Mouse (Mus musculus) fibroblast of lung, adult 2 months (primary cell): ENCODE results near the gene Nwd2.

Experiments used
- DNase-seq: peaks from one replicate; pipeline ENCODE4 v3.0.0-alpha.2; 2011; ENCODE audit warnings: low read depth

The Nwd2 gene

DNA sequence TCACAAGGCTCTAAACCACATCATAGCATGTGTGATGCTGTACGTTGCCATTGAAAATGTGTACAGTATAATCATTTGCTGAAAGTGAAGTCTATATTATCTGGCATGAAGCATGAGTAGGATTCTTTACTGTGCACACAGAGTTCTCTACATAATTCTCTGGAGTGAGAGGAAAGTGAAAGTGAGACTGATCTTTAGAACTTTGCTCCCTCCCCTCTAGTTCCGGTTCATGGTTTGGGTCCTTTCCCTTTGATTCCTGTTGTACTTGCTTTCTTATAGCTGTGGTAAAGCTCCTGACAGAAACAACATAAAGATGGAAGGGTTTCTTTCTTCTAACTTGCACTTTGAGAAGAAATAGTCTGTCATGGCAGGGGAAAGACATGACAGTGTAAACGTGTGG, 107.0 kb downstream of the Nwd2 start:
- no peak for DNase-seq

DNA sequence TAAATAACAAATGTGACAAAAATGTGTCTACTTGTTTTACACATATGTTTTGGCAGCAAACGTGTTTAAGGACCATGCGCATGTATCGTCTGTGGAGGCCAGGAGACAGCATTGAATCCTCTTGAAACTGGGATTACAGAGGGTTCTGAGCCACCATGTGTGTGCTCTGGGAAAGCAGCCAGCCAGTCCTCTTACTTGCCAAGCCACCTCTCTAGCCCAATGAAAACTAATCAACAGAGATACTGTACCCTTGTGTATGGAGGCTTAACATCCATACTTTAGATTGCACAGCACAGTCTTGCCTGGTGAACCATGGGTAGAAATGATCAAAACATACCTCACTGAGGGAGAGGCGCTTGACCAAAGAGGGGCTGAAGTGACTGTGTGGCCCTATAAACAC, 117.0 kb downstream of the Nwd2 start:
- no peak for DNase-seq

DNA sequence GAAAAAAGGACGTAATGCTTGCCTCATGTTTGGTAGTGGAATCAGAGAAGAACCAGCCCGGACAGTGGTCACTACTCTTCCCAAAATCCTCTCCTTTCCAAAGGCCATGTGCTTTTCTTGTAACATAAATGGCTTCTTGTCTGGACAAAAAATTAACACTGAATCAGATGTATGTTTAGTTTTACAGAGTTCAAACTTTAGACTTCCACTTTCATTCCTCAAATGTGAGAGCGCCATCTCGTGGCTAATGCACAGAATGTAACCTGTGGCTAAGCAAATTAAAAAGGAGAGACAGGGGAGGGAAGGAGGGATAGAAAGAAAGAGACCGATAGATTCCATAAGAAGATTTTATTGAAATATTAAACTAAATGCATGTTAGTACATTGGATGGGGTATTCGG, 117.8 kb downstream of the Nwd2 start:
- no peak for DNase-seq

DNA sequence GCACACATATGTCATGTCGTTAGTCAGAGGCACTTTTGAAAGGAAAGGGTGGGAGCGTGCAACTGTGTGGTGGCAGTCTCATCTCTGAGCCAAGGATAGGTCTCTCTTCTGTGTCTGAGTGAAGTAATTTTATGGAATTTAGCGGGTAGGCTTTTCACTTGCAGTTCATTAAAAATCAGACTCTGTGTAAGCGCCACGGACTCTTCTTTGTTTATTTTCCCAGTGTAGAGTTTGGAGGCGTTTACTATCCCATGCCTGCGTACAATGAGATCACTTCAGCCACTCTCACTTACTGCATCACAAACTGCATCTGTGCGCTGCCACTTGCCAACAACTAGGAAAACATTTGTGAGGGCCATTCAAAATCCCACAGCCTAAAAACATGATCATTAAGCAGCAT, 118.6 kb downstream of the Nwd2 start:
- no peak for DNase-seq

DNA sequence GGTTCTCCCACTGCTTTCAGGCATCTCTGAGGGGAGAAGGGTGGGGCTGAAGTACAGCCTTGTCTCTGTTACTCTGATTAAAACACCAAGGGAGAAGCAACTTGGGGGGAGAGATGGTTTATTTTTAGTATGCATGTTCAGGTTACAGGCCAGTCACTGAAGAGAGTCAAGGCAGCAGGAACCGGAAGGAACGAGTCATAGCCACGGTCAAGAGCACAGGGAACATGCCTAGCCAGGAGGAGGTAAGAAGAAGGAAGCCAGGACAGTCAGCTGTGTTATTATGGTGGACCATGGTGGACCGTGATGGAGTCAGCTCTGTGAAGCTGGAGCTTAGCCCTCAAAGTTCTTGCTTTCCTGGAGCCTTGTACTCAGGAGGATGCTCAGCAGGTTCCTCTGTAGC, 119.3 kb downstream of the Nwd2 start:
- DNase-seq = no peak

DNA sequence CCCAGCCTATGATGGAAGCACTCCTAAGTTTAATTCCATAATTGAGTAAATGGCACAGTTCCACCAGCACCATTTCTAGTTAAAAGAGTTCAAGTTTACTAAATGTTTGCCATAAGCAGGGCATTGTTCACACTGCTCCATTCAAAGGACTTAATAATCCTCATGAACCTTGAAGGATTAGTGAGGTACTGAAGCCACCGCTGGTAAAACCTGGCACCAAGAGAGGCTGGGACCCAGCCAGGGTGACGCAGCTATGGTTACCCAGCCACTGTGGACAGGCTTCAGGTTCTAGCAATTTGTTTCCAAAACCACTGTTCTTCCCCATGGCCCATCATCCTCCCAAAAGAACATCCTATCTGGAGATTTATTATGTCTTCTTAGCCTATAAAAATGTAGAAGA, 124.1 kb downstream of the Nwd2 start:
- DNase-seq = no peak

DNA sequence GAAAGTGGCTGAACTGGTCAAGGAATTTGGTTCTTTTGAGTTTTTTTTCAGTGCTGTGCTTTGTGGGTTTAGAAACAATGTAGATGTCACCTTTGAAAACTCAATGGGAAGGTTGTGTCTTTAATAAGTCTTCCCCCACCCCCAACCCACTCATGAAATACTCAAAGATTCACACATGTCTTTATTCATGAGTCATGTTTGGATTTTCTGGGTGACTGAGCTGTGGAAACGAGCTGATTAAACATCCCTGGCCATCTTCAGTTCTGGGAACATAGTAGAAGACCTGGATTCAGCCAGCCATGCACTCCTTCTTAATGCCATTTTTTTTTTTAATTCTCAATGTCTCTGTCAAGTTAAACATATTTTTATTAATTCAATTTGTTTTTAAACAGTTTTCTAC, 124.7 kb downstream of the Nwd2 start:
- DNase-seq = no peak

DNA sequence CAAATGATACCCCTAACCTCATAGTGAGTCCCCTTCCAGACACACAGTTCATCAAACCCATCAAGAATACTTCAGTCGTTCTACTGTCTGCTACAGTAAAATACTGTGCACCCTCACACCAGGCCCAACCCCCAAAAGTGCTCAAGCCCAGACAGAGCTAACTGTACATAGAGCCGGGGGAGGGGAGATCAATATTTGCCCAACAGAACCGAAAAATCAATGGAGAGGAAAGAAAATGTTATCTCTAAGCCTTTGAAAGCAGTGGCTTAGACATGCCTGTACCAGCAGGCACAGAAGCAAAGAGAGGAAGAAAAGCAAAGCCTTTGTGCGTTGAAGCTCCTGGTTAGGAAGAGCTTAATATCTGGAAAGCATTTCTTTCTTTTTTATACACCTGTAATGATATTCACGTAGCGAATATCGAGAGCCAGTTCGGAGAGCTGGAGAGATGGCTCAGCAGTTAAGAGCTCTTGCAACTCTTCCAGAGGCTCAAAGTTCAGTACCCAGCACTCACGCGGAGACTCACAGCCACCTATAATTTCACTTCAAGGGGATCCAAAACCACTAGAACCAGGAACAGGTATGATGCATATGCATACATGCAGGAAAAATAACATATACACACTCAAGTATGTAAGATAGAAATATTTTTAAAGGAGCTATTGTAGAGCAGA, 139.4 kb downstream of the Nwd2 start:
- DNase-seq = no peak

DNA sequence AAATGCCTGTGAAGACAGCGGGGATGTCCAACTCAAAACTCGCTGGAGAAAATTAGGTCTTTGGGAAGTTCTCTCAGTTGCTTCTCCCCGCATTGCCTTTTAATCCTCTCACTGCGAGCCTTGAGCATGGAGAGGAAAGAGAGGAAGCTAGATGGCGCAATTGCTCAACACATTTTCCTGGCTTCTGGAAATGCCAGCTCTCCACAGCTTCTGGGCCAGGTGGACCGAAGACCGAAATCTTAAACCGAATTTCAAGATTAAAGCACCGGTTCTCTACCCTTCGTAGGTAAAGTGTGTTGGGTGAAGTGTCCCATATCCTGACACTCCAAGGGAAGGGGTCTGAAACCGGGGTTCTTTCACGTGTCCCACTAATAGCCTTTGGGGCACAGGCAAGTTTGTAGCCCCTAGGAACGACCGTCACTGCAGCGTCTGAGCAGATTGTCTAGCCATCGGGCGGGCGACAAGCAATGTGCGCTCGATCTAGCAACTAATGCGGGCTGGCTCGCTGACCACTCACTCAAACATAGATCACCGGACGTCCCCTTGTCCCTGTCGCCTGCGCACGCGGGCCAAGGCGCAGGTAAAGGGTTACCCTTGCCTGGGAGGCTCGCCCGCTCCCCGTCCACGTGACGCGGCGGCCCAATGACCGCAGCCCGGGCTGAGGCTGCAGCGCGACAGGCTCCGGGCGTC, 163.1 kb downstream of the Nwd2 start, which contains the start of gene 0610040J01Rik:
Gene 0610040J01Rik (plus strand): TSS at position 545 of the 690 bp plus-strand sequence.
- DNase-seq = no peak

DNA sequence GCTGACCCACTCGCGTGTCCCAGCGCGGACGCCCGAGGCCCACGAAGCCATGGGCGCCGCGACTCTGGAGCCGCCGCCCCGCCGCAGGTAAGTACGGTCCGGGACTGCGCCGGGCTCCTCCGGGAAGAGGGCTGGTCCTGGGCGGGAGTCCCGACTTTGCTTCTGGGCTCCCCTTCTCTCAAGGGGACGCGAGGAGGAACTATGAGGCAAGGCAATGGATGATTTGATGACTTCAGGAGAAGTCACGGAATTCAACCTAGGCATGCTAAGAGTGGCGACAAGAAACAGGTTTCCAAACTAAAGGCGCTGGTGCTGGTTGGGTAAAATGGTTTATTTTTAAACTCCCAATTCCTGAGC, 163.6 kb downstream of the Nwd2 start:
- DNase-seq = no peak

DNA sequence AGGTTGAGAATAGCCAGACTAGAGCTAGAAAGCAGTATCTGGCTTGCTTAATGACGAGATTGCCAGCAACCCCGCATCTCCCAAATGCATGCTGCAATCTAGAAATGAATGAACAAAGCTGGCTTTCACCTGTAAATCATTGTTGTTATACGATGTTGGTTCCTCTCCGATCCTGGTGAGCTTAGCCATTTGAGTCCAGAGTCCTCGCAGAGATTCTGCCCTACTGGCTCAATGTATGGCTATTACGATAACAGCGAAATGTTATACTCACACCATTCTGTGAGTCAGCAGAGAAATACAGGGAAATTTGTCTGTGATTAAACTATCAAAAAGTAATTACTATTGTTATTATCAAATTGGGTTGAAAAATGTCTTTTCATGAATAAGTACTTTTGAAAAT, 167.7 kb downstream of the Nwd2 start:
- DNase-seq = no peak

DNA sequence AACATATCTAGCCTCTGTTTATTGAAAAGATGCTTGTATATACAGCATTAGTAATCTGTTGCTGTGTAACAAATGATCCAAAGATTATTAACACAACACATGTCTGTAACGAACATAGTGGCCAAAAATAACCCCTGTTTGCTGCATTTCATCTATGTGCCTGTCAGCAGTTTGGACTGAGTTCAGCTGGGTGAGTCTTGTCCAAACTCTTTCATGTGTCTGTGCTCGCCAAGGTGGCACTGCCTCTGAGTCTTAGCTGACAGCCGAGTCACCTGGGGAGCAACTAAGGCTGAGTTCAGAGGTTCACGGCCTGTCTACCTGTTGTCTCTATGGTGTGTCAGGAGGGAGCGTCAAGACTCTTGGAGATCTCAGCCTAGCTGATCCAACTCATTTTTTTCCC, 168.4 kb downstream of the Nwd2 start:
- DNase-seq = no peak

DNA sequence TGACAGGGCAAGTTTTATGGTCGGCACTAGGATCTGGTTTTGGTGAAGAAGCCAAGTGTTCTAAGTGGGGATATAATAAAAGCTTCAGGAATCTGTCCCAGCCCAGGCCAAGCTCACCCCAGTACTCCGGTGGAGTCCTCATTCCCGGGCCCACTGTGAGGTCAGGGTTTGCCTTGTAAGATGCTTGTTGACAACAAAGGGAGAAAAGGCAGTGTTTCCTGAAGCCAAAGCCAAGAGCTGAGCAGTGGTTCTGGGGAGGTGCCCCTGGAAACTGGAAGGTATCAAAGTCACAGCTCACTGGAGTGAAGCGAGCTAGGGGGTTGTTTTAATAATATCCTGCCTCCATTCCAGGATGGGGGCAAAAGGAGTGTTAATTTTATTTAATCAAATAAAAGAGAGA, 170.1 kb downstream of the Nwd2 start:
- no peak for DNase-seq

DNA sequence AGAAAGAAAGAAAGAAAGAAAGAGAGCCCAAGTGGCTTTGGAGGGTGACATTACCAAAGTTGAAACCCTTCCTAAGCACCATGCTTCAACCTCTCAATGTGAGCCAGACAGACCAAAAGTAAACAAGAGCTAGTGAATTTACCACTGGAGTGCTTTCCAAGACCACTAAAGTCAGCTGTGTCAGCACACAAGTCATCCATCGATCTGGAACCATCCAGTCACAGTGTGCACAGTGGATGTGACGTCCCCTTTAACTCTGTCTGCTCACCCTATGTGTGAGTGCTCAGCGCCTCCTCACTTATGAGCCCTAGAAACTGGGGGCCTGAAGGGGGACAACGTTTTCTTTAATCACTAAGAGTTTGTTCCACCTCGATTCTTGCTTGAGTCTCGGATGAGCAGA, 170.6 kb downstream of the Nwd2 start:
- DNase-seq = no peak

DNA sequence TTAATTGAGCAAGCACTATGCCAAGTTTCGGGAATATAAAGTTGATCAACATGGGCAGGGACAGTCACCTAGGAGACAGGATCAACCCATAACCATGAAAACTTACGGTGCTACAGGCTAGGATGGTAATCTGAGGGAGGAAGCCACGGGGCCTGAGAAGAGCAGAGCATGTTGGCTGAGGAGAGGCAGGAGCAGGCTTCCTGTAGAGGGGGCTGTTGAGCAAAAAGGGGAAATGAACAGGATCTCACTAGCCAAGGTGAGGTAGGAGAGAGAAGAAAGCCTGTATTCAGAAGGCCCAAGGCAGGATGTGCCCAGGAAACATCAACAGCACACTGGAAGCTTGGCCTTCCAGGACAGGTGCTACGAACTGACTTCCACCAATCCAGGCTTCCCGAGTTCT, 172.3 kb downstream of the Nwd2 start:
- no peak for DNase-seq

DNA sequence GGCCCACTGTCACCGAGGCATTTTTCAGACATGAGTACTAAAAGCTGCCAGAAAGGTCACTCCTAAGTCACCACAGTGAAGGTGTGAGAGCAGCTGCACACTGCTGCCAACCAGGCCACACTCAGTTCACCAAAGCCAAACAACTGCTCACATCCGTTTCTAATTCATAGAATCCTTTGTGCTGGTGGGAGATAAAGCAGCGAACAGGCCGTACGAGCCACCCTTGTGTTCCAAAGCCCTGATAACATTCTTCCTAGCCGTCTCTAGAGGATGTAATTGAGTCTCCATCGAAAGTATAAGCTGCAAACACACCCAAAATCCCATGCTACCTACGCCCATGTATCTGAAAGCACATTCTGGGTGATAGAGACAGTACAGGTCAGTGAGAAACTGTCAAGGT, 173.0 kb downstream of the Nwd2 start:
- DNase-seq = no peak

DNA sequence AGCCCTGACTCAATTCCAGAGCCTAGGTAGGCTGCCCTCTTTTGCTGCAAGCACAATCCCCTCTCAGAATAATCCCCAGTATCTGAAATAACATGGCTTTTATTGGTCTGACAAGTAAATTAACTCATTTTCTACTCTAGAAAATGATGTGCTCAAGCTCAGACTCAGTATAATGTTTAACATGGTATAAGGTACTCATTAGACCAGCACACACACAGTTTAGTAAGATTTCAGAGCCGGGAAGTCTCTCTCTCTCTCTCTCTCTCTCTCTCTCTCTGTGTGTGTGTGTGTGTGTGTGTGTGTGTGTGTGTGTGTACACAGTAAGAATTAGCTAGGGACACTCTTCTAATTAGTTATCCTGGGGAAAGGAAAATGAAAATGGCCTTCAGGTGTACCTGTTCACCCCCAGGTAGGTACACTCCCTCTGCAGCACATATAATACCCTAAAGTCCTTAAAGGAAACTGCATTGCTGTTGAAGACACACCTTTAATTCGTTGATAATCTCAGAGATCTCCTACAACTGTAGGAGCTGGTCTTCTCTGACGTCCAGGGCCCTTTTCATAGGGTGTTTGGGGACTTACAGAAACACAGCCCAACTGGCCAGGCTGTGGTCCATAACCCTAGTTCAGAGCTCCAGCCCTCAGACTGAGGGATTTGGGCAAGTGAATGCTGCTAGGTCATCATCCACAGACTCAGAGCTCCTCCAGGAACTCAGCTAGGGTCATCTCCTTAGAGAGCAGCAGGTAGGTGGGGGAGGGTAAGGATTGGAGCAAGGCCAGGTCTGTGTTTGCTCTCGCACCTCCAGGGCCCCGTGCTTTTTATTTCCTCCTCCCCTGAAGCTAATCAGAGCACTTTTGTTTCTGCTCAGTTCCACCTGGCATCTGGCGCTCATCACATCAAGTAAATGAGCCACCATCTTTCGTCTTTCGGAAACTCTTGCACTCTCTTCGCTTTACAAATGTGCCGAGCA, 174.7 kb downstream of the Nwd2 start:
- no peak for DNase-seq

DNA sequence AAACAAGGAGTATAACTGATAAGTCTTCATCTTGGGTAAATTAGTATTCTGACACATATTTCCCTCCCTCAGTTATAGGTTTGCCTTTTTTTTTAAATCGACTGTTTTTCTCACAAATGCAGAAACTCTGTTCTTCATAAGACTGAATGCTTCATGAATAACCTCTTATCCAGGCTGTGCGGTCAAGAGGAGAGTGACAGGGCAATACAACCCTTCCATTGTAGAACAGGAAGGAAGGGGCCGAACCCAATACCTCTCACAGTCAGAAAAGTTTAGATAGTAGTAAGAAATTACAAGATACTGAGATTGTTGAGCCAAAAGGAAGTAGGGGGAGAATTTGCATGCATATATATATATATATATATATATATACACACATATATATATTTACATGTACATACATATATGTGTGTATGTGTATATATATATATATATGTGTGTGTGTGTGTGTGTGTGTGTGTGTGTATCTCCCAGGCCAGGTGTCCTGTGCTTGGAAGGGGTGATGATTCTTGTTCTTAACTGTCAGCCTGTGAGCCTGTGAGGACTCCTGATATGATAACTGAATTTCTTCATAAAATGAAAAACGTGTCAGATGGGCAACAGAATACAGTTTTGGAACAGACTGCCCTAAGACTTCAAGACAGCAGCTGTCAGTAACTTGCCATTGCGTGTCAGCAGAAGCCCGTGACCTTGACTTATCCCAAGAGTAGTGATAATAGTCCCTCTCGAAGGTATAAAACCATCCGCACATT, 175.9 kb downstream of the Nwd2 start:
- no peak for DNase-seq

DNA sequence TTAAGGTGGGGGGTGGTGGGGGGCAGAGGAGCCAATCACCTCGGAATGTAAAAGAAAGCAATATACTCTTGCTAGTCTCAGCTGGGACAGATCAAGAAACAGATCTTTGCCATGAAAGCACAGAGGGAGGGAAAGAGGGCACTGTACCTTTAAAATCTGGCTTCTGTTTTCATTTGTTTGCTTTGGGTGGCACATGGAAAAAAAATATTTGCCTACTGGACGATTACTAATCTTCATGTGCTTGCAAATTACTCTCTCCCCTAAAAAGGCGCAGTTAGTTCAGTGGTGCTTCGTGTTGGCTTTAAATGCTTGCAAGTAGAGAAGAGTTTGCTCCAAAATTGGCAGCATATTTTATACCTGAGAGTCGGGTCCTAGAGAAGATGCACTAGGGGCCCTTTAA, 177.0 kb downstream of the Nwd2 start:
- no peak for DNase-seq

DNA sequence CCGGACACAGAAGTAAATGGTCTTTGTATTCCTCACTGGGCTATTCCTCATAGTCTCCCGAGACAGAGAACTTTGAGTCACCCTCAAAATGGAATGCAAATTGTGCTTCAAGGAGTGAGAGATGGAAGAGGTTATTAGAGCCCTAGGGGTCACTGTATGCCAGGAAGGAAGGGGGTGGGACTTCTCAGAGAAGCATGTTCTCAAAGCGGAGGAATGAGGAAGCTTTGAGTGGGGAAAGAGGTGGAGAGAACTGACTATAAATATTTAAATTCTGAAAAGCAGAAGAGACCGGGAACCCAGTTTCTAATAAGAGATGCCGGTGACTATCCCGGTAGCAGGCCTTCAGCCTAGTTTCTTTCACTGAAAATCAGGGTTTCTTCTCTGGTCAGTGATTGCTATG, 178.1 kb downstream of the Nwd2 start:
- no peak for DNase-seq

DNA sequence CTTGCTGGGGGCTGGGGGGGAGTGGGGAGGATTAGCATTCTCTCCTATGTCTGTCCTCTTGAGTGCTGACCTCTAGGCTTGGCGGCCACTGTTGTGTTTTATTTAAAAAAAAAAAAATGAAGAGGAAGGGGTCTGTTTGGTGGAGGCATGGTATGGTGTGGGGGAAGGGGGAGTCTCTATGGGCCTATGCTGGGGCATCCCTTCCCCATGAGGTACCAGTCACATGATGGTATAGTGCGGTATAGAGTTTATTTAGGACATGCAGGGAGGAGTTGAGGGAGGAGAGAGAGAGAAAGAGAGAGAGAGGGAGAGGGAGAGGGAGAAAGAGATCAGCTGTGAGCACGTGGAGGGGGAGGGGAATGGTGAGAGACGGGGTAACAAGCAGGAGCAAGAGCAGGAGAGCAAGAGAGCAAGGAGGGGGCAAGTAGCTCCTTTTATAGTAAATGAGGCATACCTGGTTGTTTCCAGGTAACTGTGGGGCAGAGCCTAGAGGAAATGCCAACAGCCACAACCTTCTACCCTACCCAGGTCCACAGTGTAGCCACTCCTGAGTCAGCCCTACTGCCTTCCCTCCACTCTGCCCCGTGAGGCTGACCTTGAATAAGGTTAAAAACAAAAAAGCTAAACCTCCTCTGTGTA, 178.6 kb downstream of the Nwd2 start:
- DNase-seq = no peak
